Mouse (Mus musculus): ENCODE data around the gene Dnaic1.
"Not testable (repeated sequence)": the region's sequence is repeated elsewhere in the genome, so short reads cannot be mapped to it uniquely, and the experiment has no call there.

Dnaic1 gene

GRCm38 (mm10) chr4:41665009-41665675 lies 95.6 kb downstream of the Dnaic1 start:
- DNase-seq (ENCODE audit: extremely low spot score, low spot score) = peak; percentile 53

GRCm38 (mm10) chr4:41666646-41667045 lies 97.1 kb downstream of the Dnaic1 start:
- DNase-seq (ENCODE audit: extremely low spot score, low spot score) = no peak

- no peak for DNase-seq (ENCODE audit: extremely low spot score, low spot score)
Observed at GRCm38 (mm10) chr4:41670836-41671235, 101.3 kb downstream of the Dnaic1 start.

DNA sequence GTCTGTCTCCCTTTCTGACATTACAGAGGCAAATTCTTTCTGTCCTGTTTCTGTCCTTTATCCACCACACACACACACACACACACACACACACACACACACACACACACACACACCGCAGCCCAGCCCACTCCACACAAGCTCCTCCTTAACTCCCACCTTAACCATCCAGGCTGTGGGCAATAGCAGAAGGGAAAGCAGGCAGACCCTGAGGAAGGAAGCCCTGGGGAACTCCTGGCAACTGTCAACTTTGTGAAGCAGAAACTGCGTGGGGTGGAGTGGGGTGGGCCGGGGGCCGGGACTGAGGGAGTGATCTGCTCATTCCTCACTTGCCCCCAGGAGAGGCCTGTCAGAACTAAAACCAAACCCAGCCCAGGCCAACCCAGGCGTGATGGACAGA lies 101.9 kb downstream of the Dnaic1 start:
- DNase-seq (ENCODE audit: extremely low spot score, low spot score) = no peak

GRCm38 (mm10) chr4:41671963-41672480 lies 102.4 kb downstream of the Dnaic1 start:
- no peak for DNase-seq (ENCODE audit: extremely low spot score, low spot score)

- DNase-seq (ENCODE audit: extremely low spot score, low spot score) = no peak
Observed at GRCm38 (mm10) chr4:41672522-41672963, 103.0 kb downstream of the Dnaic1 start.

DNA sequence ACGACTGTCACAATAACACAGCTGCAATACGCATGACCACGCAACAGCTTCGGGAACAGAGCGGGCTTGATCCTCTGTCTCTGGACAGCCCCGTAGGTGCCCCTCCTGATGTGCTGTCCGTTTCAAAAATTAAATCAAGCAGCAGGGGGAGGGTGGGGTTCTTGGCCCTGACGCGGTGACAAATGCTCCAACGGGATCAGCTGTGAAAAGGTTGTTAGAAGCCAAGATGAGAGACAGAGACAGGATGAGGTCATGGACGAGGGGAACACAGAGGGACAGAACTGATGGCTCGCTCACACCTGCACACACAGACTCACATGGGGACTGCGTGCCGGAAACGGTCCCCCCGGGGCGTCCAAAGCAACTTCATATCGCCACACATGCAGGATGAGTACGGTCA lies 103.6 kb downstream of the Dnaic1 start:
- no peak for DNase-seq (ENCODE audit: extremely low spot score, low spot score)

- no peak for DNase-seq (ENCODE audit: extremely low spot score, low spot score)
Observed at GRCm38 (mm10) chr4:41676248-41677005, 106.9 kb downstream of the Dnaic1 start.

DNA sequence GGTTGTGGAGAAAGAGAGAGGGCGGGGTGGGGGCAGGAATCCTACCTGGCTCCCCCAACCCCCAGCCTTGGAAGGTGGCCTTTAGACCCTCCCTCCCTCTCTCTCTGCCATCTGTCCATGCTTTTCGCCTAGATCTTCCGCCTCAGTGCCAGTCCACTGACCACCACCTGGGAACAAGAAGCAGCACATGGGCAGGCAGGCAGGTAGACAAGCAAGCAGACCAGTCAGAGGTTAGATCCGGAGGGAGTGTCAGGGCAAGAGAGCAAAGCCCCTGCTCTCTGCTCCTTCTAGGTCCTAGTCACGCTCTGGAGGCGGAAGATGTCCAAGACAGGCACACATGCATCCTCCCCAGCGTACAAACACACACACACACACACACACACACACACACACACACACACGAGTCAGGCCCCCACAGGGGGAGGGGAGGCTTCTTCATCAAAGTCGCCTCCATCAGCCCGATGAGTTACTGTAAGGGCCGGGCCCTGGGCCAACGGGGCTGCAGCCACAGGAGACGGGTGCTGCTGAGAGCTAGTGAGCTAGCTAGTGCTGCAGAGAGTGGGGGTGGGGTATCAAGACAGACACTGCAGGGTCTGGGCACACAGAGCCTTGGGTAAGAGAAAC lies 107.5 kb downstream of the Dnaic1 start:
- DNase-seq (ENCODE audit: extremely low spot score, low spot score) = no peak

DNA sequence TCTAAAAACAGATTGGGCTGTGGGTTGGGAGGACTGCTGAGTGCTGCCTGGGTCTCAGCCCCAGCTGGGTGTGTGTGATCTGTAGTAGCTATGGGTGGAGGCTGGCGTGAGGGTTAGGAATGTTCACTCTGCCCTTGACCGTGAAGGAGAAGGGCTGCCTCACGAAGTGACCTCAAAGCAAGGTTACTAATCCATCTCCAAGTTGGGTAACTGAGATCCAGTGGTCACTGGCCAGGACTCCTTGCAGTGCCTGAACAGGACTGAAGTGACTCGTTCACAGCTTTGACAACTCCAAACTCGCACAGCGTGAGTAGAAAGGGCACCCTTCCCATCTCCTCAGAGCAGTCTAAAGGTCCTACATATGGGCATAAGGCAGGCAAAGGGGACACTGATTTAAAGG lies 109.3 kb downstream of the Dnaic1 start:
- DNase-seq (ENCODE audit: extremely low spot score, low spot score) = no peak

DNA sequence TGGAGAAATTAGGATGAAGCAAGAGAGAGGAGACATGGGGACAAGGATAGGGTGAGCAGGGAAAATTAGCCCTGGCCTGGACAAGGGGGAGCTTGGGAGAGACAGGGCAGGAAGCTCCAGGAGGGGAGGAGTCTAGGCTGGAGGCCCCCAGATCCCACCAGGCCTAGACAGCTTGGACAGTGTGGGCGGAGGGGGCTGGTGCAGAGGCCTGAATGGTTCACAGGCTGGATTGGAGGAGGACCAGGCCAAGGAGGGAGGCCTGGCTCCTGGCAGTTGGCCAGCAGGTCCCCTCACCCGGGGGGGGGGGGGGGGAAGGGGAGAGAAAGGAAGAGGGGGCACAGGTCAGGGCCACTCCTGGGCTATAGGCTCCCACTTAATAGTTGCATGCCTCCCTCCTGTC lies 109.7 kb downstream of the Dnaic1 start:
- DNase-seq (ENCODE audit: extremely low spot score, low spot score) = no peak

DNA sequence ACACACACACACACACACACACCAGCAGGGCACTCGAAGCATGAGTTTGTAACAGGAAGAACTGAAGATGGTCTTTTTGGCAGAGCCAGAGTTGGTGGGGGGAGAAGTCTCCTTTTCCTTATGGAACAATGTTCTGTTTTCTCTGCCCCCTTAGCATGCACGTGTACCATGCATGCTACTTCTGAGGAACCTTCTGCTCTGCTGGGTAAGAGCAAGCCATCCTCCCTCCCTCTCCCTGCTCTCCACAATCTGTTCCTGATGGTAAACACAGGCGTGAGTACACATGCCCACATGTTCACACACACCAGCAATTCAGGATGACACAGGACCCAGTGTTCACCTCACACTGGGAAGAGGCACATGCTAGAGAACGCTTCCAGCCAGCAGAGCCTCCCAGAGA lies 111.6 kb downstream of the Dnaic1 start:
- no peak for DNase-seq (ENCODE audit: extremely low spot score, low spot score)

- DNase-seq (ENCODE audit: extremely low spot score, low spot score) = no peak
Observed at GRCm38 (mm10) chr4:41681947-41682346, 112.4 kb downstream of the Dnaic1 start.

DNA sequence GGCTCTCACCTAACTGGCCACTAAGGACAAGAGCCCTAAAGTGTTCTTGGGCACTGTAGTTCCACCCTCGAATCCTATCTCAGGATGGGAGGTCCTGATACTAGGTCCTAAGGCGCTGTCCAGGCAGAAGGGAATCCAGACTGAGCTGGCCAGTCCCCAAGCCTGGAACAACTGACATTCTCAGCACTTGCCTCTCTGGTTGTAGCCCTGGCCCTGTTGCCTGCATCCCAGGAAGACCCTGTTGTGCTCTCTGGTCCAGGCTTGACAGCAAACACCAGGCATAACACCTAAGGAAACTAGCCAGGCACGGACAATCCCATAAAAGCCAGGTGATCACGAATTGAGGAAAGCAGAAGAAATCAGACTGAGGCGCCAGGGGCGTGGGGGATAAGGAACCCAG lies 113.2 kb downstream of the Dnaic1 start:
- DNase-seq (ENCODE audit: extremely low spot score, low spot score) = no peak

DNA sequence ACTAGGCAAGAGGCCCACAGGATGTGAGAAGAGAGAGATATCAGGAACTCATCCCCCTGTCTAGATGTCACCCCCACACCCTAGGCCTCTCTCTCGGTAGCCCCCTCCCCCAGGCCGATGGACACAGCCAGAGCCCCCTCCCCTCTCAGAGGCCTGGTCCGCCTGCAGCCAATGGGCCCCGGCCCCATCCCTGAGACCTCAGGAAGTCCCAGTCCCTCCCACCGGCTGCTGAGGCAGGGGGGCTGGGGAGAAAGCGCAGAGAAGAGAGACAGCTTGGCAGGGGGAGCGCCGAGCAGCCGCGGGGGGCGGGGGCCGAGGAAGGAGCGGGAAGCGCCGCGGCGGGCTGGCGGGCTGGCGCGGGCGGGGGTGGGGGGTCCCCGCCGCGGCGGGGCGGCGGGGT lies 113.7 kb downstream of the Dnaic1 start:
- not testable (repeated sequence) for DNase-seq (ENCODE audit: extremely low spot score, low spot score)

DNA sequence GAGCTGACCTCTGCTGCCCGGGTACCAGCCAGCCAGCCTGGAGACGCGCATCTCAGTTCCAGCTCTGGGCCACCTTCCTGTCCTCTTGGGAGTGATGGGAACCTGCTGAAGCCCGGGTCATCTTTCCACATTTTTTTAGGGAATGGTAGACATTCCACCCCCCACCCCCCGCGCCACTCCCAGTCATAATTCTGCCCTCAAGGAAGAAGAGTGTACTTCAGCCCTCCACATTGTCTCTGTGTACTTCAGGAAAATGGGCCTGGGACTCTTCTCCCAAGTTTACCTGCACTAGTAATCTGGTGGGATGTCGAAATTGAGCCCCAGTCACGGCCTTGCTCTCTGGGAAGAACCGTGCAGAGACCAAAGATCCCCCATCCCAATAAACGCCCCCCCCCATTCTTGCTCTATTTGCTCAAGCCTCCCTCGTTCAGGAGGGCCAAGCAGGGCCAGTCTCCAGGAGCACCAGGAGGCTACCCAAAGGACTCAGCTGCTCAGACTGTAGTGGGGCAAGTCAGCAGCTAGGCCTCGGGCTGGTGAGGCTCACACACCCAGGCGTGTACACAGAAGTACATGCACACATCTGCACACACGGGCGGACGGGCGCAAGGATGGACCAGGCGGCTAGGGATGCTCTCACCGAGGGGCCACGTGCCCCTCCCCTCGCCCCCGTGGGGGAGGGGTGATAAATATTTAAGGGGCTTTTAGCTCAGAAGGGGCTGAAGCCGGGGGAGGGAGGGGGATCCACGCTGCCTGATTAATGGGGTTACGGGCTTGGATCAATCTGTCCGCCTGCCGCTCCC lies 114.8 kb downstream of the Dnaic1 start:
- peak; percentile 61 for DNase-seq (ENCODE audit: extremely low spot score, low spot score)

DNA sequence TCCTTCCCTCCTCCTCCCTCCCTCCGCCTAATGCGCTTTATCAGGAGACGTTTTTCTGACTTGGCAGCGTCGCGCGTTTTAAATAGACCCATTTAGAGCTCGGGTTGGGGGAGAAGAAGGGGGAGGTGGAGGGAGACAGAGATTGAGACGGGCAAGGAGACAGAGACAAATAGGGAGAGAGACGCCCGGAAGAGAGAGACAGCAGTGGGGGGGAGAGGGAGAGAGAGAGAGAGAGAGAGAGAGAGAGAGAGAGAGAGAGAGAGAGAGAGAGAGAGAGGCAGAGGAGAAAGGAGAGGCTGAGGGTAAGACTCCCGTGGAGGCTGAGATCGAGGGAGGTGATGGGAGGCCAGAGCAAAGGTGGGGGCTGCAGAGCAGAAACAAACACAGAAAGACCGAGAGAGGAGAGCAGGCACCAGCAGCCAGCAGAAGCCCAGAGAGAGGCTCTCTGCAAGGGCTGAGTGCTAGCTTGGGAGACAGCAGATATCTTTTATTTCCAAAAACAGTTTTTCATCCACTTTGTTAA lies 115.4 kb downstream of the Dnaic1 start:
- DNase-seq (ENCODE audit: extremely low spot score, low spot score) = not testable (repeated sequence)

- DNase-seq (ENCODE audit: extremely low spot score, low spot score) = not testable (repeated sequence)
Observed at GRCm38 (mm10) chr4:41685882-41686492, 116.4 kb downstream of the Dnaic1 start.

Measured in neural tube, embryonic 10.5 days (tissue).